Mouse (Mus musculus): ENCODE data around the gene Nr2c2. TPM values are rescaled to one million over a fixed set of nuclear protein-coding genes. Genes with fewer than 3 reads are reported as not detected.

The Nr2c2 gene
- polyA plus RNA-seq, 1 experiment from 2014 or later, result 10.0 TPM

DNA sequence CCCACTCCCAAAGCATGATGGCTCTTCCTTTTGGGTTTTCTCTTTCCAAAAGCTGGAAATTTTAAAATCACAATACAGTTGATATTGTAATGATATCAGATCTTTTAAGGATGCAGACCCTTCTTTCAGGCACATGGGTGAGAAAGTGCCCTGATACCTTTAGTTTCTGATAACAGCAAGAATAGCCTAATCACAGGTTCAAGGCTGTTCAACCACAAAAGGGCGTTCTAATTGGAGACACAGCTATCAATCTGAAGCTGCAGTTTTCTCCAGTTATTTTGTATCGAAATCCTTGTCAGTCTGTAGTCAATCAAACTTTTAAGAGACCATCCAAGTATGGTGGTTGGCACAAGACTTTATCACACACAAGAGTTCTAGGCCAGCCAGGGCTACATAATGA, 2.7 kb downstream of the Nr2c2 start:
- no peak for ATAC-seq (replicated peaks; ENCODE audit: extremely low read depth, insufficient read depth, low FRiP score)
- Histone ChIP-seq H3K9ac (ENCODE audit: low read length) (no peak overlapping the region), H3K4me3 (ENCODE audit: low read length) (no peak overlapping the region), H3K27me3 (ENCODE audit: control insufficient read depth, insufficient read depth, low read length) (no peaks in the 10 kb centered on the region), H3K4me1 (ENCODE audit: control insufficient read depth, insufficient read depth, low read length) (peaks cover 29% of the 10 kb centered on the region), H3K36me3 (ENCODE audit: control insufficient read depth, insufficient read depth) (no peaks in the 10 kb centered on the region), H3K4me2 (ENCODE audit: low read depth, low read length) (no peak overlapping the region), H3K27ac (ENCODE audit: low read length) (no peak overlapping the region), H3K9me3 (replicated peaks; ENCODE audit: control insufficient read depth, low read length) (no peaks in the 10 kb centered on the region)
- 80% methylated on average over 2 of the region's 2 CpGs for WGBS

DNA sequence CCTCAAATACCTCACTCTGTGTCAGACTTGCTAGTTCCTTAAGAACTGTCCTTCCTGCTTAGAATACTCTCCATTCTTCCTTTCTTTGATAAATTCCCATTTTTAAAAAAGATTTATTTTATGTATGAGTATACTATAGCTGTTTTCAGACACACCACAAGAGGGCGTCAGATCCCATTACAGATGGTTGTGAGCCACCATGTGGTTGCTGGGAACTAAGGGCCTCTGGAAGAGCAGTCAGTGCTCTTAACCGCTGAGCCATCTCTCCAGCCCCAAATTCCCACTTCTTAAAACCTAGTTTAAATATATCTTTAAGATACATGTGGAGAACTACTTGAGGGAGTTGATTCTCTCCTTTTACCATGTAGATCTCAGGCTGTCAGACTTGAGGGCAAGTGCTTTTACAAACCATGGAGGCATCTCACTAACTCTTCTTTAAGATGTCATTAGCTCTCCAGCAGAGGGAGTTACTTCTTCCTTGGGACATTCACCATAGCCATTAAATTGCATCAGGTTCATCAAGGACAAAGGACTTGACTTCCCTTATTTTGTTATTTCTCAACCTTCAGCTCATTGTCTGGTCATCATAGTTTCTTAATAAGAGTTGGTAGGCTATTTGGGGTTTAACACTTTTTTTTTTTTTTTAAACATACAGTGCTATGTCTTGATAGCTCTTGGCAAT, 9.6 kb downstream of the Nr2c2 start:
- Histone ChIP-seq H3K9ac (ENCODE audit: low read length) (no peak overlapping the region), H3K4me3 (ENCODE audit: low read length) (no peak overlapping the region), H3K27ac (ENCODE audit: low read length) (no peak overlapping the region), H3K27me3 (ENCODE audit: control insufficient read depth, insufficient read depth, low read length) (no peaks in the 10 kb centered on the region), H3K4me1 (ENCODE audit: control insufficient read depth, insufficient read depth, low read length) (peaks cover 8% of the 10 kb centered on the region), H3K36me3 (ENCODE audit: control insufficient read depth, insufficient read depth) (no peaks in the 10 kb centered on the region; the same call in 1 of the 2 replicates), H3K9me3 (replicated peaks; ENCODE audit: control insufficient read depth, low read length) (no peaks in the 10 kb centered on the region), H3K4me2 (ENCODE audit: low read depth, low read length) (no peak overlapping the region)
- no peak for ATAC-seq (replicated peaks; ENCODE audit: extremely low read depth, insufficient read depth, low FRiP score)
- WGBS, result 69% methylated on average over 2 of the region's 2 CpGs

DNA sequence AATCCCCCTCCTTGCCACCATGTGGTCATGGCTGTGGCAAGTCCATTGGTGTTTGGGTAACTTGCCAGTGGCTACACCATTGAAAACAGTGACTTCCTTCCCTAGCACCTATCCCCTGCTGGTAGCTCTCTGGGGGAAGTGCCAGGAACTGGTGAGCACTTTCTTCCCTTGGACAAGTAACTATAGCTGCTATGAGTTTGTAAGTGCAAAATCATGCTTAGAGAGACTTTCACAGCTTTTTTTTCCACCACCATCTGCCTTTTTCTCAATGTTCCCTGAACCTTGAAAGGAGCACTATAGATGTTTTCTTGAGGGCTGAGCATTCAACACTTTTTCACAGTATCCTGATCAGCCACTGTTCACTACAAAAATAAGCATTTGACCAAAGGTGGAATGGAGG, 33.4 kb downstream of the Nr2c2 start:
- Histone ChIP-seq H3K4me1 (ENCODE audit: control insufficient read depth, insufficient read depth, low read length) (no peaks in the 10 kb centered on the region), H3K9me3 (replicated peaks; ENCODE audit: control insufficient read depth, low read length) (no peaks in the 10 kb centered on the region), H3K4me3 (ENCODE audit: low read length) (no peak overlapping the region), H3K27me3 (ENCODE audit: control insufficient read depth, insufficient read depth, low read length) (no peaks in the 10 kb centered on the region), H3K4me2 (ENCODE audit: low read depth, low read length) (no peak overlapping the region), H3K36me3 (ENCODE audit: control insufficient read depth, insufficient read depth) (no peaks in the 10 kb centered on the region), H3K27ac (ENCODE audit: low read length) (no peak overlapping the region), H3K9ac (ENCODE audit: low read length) (no peak overlapping the region)
- no peak for ATAC-seq (replicated peaks; ENCODE audit: extremely low read depth, insufficient read depth, low FRiP score)

DNA sequence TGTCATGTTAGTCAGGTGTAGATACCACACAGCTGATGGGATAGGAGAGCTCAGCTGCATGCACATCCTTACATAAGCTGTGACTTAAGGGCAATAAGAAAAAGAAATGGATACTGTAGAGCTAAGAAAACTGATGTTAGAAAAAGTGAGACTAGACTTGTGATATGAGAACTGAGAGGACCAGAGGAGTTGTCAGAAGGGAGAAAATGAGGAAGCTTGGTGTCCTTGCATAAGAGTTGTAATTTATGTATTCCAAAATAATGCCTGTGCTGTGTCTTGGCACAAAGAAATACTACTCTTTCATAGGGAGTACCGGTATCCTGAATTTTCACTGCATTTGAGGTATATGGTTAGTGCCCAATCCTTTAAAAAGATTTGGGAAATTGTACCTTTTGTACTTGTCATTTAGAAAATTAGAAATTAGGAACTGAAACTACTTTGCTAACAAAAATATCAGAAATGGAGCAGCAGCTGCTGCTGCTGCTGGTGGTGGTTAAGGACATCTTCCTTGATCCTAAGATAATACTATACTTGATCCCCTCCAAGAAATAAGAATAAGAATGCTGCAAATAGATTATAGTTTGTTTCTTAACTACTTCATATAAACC, 35.8 kb downstream of the Nr2c2 start:
- no peak for ATAC-seq (replicated peaks; ENCODE audit: extremely low read depth, insufficient read depth, low FRiP score)

DNA sequence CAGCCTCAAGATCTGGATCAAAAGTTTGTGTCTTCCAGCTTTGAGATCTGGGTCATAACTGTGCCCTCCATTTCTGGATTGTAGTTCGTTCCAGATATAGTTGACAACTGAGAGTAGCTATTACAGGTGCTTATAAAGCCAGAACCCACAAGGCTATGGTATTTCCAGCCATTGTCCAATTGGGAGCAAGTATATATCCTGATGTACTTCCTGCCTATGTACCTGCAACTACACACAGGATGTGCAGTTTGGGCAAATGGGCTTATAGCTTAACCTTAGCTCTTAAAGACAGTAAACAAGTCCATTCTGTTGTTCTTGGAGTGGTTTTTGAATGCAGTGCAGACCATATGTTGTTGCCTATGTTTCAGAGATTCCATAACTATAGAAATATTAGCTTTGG, 40.3 kb downstream of the Nr2c2 start:
- Histone ChIP-seq H3K4me3 (ENCODE audit: low read length) (no peak overlapping the region), H3K27me3 (ENCODE audit: control insufficient read depth, insufficient read depth, low read length) (no peaks in the 10 kb centered on the region), H3K4me1 (ENCODE audit: control insufficient read depth, insufficient read depth, low read length) (peaks cover 12% of the 10 kb centered on the region), H3K4me2 (ENCODE audit: low read depth, low read length) (no peak overlapping the region), H3K9me3 (replicated peaks; ENCODE audit: control insufficient read depth, low read length) (no peaks in the 10 kb centered on the region), H3K36me3 (ENCODE audit: control insufficient read depth, insufficient read depth) (peaks cover 7% of the 10 kb centered on the region), H3K9ac (ENCODE audit: low read length) (no peak overlapping the region), H3K27ac (ENCODE audit: low read length) (no peak overlapping the region)
- no peak for ATAC-seq (replicated peaks; ENCODE audit: extremely low read depth, insufficient read depth, low FRiP score)
- 87% methylated on average over 1 of the region's 1 CpGs for WGBS

More for the DNA sequence above, 35.8 kb downstream of the Nr2c2 start:
- WGBS, result 95% methylated on average over 1 of the region's 1 CpGs
- Histone ChIP-seq H3K4me2 (ENCODE audit: low read depth, low read length) (no peak overlapping the region), H3K4me1 (ENCODE audit: control insufficient read depth, insufficient read depth, low read length) (peaks cover 7% of the 10 kb centered on the region), H3K4me3 (ENCODE audit: low read length) (no peak overlapping the region), H3K27ac (ENCODE audit: low read length) (no peak overlapping the region), H3K9ac (ENCODE audit: low read length) (no peak overlapping the region), H3K27me3 (ENCODE audit: control insufficient read depth, insufficient read depth, low read length) (no peaks in the 10 kb centered on the region), H3K9me3 (replicated peaks; ENCODE audit: control insufficient read depth, low read length) (no peaks in the 10 kb centered on the region), H3K36me3 (ENCODE audit: control insufficient read depth, insufficient read depth) (no peaks in the 10 kb centered on the region)

DNA sequence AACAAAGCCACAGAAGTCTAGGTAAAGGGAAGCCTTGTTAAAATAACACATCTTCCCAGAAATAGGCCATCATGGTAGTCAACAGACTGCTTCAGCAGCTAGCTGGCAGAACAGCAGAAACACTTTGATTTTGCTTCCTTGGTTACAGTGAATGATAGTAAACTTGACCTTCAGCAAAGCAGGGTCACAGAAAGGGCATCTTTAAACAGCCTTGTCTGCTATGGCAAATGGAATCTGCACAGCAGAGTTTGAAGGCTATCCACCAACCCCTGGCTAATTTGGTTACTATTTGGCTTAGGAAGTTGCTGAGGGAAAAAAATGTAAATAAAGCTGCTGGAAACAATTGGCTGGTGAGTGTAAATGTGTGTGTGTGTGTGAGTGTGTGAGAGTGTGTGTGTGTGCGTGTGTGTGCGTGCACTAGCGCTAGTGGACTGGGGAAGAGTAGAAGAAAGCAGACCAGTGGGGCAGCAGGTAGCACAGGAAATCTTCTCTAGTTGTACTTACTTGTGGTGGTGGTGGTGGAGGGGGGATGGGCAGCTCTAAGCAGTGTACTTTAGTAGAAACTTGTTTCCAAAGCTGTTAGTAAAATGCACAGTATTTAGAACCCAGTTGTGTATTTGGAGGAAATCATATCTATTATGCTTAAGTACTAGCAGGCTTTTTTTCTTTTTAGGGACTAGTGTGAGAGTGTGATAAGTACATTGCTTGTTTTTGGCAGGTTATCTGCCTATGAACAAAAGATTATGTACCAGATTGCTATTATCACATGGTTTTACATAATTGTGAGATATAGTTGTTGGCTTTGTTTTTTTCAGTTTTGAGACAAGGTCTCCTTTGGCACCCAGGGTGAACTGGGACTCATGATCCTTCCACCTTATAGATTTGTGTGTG, 41.1 kb downstream of the Nr2c2 start:
- WGBS, result 74% methylated on average over 3 of the region's 3 CpGs
- peaks cover 12% of the 10 kb centered on the region for H3K4me1 ChIP-seq (ENCODE audit: control insufficient read depth, insufficient read depth, low read length)
- H3K9ac ChIP-seq (ENCODE audit: low read length), result no peak overlapping the region
- no peak overlapping the region for H3K27ac ChIP-seq (ENCODE audit: low read length)
- H3K4me3 ChIP-seq (ENCODE audit: low read length), result no peak overlapping the region
- no peaks in the 10 kb centered on the region for H3K9me3 ChIP-seq (replicated peaks; ENCODE audit: control insufficient read depth, low read length)
- H3K36me3 ChIP-seq (ENCODE audit: control insufficient read depth, insufficient read depth), result peaks cover 7% of the 10 kb centered on the region
- H3K4me2 ChIP-seq (ENCODE audit: low read depth, low read length), result no peak overlapping the region
- no peaks in the 10 kb centered on the region for H3K27me3 ChIP-seq (ENCODE audit: control insufficient read depth, insufficient read depth, low read length)
- ATAC-seq (replicated peaks; ENCODE audit: extremely low read depth, insufficient read depth, low FRiP score), result no peak

DNA sequence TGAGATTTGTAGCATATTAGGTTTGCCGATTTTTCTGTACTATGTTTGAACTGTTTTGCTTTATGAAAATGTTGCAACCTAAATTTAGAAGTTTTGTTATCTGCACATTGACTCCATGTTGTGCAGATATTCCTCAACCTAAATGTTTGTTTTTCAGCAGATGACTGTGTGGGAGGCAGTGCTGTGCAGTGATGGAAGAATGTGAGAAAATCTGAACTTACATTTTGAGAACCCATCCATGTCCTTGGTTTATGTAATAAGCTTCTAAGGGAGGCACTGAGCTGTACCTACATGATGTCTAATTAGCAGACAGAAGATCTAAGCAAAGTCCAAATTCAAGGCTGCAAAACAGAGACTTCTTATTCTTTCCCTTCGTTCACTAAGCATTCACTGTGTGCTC, 42.4 kb downstream of the Nr2c2 start:
- peaks cover 7% of the 10 kb centered on the region for H3K36me3 ChIP-seq (ENCODE audit: control insufficient read depth, insufficient read depth)
- H3K27me3 ChIP-seq (ENCODE audit: control insufficient read depth, insufficient read depth, low read length), result no peaks in the 10 kb centered on the region
- no peak overlapping the region for H3K9ac ChIP-seq (ENCODE audit: low read length)
- H3K9me3 ChIP-seq (replicated peaks; ENCODE audit: control insufficient read depth, low read length), result no peaks in the 10 kb centered on the region
- no peak overlapping the region for H3K4me2 ChIP-seq (ENCODE audit: low read depth, low read length)
- H3K4me1 ChIP-seq (ENCODE audit: control insufficient read depth, insufficient read depth, low read length), result peaks cover 12% of the 10 kb centered on the region
- WGBS, result 89% methylated on average over 2 of the region's 2 CpGs
- ATAC-seq (replicated peaks; ENCODE audit: extremely low read depth, insufficient read depth, low FRiP score), result no peak
- H3K4me3 ChIP-seq (ENCODE audit: low read length), result no peak overlapping the region
- H3K27ac ChIP-seq (ENCODE audit: low read length), result no peak overlapping the region

DNA sequence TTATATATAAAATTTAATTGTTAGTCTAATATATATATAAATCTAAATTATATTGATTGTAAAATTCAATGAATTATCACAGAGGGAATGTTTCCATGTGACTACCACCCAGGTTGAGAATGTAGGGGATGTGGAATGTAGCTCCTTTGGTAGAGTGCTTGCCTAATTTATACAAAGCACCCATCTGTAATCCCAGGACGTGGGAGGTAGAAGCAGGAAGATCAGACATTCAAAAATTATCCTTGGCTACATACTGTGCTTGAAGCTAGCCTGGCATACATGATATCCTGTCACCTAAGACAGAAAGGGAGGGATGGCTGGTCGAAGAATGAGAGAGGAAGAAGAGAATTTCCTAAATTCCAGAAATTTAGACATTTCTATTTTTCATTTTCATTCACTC, 45.2 kb downstream of the Nr2c2 start:
- Histone ChIP-seq H3K4me3 (ENCODE audit: low read length) (no peak overlapping the region), H3K36me3 (ENCODE audit: control insufficient read depth, insufficient read depth) (peaks cover 15% of the 10 kb centered on the region), H3K9ac (ENCODE audit: low read length) (no peak overlapping the region), H3K27me3 (ENCODE audit: control insufficient read depth, insufficient read depth, low read length) (no peaks in the 10 kb centered on the region), H3K4me1 (ENCODE audit: control insufficient read depth, insufficient read depth, low read length) (peaks cover 14% of the 10 kb centered on the region), H3K9me3 (replicated peaks; ENCODE audit: control insufficient read depth, low read length) (no peaks in the 10 kb centered on the region), H3K4me2 (ENCODE audit: low read depth, low read length) (no peak overlapping the region), H3K27ac (ENCODE audit: low read length) (no peak overlapping the region)
- no peak for ATAC-seq (replicated peaks; ENCODE audit: extremely low read depth, insufficient read depth, low FRiP score)
- WGBS, result 86% methylated on average over 2 of the region's 2 CpGs

DNA sequence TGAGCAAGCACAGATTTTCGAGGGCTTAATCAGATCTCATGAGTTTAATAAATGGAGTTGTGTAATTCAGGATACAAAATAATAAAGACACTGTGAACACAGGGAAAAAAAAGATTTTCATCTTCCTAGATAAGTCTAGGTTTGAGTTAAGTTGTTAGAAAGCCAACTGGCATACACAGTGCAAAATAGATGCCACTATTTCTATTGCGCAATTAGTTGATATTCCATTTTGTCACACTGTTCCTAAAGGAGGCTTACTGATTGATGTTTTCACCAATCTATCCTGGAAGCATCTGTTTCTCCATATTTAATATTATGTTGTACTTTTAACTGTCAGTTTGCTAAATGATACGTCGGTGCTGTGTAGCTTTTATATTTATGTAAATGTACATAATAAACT, 54.7 kb downstream of the Nr2c2 start:
- Histone ChIP-seq H3K9me3 (replicated peaks; ENCODE audit: control insufficient read depth, low read length) (no peaks in the 10 kb centered on the region), H3K9ac (ENCODE audit: low read length) (no peak overlapping the region), H3K4me2 (ENCODE audit: low read depth, low read length) (no peak overlapping the region), H3K4me1 (ENCODE audit: control insufficient read depth, insufficient read depth, low read length) (no peaks in the 10 kb centered on the region), H3K27me3 (ENCODE audit: control insufficient read depth, insufficient read depth, low read length) (no peaks in the 10 kb centered on the region), H3K36me3 (ENCODE audit: control insufficient read depth, insufficient read depth) (peaks cover 31% of the 10 kb centered on the region), H3K27ac (ENCODE audit: low read length) (no peak overlapping the region), H3K4me3 (ENCODE audit: low read length) (no peak overlapping the region)
- 96% methylated on average over 4 of the region's 4 CpGs for WGBS
- ATAC-seq (replicated peaks; ENCODE audit: extremely low read depth, insufficient read depth, low FRiP score), result no peak
